Mouse (Mus musculus): ENCODE results near the gene Tns1. TPM values are rescaled to one million over a fixed set of nuclear protein-coding genes. Genes with fewer than 3 reads are reported as not detected.

Gene Tns1
- polyA plus RNA-seq, 3 experiments from 2014 or later: 9.1 to 16.3 (median 15.5) TPM

DNA sequence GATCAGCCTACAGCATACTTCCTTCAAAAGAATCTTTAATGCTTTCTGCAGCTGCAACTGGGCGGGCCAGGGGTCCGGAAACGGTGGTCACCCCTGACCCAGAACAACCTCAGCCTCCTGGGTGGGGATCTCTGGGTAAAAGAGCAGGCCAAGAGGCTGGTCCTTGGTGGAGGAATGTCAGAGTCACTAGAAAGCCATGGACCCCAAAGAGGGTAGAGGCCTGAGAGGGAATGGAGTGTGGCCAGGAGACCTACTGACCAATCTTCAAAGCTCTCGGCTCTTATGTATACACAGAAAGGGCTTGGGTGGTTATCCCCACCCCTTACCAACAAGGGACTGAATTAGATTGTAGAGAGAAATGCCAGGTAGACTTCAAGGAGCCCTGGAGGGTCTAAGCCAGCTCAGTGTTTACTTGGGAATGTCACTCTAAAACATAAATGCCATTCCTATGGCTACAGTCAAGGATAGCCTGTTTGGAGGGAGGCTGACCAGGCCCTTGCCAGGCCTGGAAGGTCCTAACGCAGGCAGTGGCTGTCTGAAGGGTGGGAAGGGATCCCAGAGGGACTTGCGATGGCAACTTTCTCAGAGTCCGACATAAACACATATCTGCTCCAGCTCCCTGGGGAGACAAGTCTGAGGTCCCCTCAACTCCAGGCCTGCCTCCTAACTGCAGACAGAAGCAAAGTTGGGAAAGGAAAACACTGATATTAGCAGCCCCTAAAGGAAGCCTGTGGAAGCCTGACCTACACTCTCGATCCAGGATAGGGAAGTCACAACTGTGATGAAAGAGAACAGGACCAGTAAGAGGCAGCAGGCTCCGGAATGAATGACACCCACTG is 92.3 kb downstream of the Tns1 start:
- ATAC-seq: no peak

GRCm38 (mm10) chr1:74030901-74031360 is 93.3 kb downstream of the Tns1 start:
- no peak for ATAC-seq

DNA sequence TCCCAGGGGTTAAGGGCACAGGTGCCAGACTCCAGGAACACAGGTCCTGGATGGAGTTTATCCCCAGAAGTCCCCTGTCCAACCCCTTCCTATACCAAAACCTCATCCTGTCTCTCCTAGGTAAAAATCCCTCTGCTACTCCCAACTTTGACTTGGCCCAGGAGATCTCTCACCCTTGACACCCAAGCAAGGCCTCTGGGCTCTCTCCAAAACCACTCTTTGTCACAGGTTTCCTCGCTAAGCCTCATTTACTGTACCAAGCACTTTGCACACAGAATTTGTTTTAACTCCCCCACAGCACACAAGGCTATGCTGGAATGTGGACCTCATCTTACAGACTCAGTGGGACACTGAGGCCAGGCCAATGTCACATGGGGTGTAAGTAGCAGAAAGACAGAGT is 94.0 kb downstream of the Tns1 start:
- no peak for ATAC-seq

DNA sequence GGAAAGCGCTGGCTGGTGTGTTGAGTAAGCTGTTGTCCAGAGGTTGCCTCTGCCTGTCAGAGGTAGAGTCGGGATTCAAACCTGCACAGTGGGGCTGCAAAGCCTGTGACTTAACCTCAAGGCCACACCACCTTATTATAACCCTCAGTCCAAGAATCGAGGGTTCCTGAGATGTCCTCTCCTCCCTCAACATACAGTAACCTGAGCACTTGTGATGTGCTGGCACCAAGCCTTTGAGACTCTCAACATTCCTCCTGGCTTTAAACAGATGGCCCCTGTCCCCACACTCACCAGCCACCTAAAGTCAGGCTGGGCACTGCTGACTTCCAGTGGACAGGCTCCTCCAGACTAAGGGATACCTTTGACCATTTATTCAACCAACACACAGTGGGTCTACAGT is 94.6 kb downstream of the Tns1 start:
- ATAC-seq: no peak

DNA sequence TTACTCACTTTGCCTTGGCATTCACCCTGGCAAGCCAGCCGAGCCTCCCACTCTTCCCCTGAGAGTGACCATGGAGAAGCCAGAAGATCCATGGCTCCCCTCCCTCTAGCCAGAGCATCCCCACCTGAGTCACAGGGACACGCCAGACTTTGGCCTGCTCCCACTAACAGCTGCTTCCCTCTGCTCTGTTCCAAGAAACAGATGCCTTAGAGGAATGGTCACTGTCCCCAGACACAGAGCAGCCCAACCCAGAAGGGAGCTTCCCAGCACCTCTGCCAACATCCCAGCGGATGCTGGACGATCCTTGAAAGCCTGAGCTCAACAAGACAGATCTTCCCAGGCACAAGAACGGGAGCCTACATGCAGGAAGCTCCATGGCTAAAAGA is 95.4 kb downstream of the Tns1 start:
- no peak for ATAC-seq

GRCm38 (mm10) chr1:74028118-74028880 is 96.0 kb downstream of the Tns1 start:
- ATAC-seq: no peak

DNA sequence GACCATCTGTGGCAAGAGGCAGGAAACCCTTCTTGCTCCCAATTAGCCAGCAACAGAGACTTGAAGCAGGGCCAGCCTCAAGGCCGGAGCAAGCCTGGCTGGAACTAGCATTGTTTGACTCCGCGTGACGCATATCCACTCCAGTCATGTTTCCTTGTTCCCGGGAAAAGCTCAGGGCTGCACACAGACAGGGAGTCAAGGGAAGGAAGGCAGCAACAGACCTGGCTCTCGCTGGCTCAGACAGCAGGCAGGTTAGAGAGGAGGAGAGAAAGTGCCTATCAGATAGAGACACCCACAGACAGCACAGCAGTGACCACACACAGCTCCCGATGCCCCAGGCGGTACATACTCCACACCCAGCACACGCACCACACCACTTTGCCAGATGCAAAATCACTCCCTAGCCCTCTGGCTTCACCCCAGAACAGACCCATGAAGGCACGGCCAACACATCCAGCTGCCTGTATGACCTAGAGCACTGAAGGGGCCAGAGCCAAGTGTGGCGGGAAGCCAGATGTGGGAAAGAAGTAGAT is 96.6 kb downstream of the Tns1 start:
- ATAC-seq: no peak

DNA sequence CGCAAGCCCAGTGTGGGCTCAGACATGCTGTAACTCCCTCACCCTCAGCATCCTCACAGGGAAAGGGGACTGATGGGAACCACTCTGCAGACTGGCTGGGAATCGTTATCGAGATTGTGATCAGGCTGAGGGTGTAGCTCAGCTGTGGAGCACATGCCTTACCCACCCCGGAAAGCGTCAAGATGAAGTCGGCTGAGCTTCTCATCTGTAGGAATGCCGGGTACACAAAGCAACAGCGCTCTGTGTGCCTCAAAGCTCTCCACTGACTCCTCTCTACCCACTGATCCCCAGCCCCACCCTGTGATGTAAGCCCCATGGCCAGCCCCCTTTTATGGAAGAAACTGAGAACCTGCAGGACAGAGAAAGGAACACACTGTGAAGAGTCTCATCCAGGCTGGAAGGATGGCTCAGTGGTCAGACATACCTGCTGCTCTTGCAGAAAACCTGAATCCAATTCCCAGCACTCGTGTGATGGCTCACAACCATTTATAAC is 97.5 kb downstream of the Tns1 start:
- no peak for ATAC-seq

DNA sequence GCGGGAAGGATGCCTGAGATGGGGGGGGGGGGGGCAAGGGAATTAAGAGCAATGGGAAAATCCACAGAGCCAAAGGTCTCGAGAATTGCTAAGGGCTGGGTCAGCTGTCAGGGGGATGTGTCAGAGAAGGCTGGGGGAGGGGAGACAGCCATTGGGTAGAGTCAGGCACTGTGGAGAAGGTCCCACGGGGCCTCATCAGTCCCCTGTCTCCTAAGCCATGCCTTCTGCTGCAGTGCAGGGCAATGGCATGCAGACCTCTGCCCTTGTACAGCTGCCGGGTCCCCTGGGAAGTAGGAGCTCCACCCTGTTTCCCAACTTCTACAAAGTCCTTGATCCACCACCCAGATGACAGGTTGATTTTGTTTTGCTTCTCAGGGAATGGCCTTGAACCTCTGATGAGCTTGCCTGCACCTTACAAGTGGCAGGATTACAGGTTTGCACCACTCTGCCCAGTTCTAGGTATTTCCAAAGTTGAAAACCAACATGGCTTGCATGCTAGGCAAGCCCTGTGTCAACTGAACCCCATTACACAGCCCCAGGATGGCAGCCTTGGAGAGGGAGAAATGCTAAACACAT is 98.5 kb downstream of the Tns1 start:
- ATAC-seq: no peak

GRCm38 (mm10) chr1:74025227-74025626 is 99.0 kb downstream of the Tns1 start:
- ATAC-seq: no peak

DNA sequence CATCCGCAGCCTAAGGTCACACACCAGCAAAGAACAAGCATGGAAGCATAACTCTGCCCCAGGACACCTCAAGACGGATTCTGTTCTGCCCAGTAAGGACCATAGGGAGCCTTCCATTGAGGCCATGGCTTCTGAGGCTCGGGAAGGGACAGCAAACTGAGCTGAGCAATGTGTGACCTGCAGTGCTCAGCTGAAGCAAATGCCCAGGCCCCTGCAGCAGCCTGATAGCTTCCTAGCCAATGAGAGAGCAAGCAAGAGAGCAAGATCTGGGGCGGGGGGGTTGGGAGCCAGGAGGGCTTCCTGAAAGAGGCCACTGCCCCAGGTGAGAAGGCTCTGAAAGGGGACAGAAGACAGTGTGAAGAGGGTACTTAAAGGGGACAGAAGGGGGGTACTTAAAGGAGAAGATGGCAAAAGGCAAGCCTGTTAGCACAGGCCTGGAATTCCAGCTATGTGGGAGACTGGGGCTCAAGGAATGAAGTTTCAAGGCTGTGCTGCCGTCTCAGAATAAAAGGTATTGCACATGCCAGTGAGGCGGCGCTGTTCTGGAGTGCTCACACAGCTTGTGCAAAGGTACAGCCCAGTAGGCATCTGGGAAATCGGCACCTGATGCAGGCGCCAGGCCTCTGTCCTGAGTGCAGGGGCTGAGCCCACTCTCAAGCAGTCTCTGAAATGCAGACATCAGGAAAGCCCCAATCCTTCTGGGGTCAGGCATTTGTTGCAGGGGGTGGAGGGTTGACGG is 99.6 kb downstream of the Tns1 start:
- no peak for ATAC-seq

- ATAC-seq: no peak
Measured at GRCm38 (mm10) chr1:74022998-74023397, 101.3 kb downstream of the Tns1 start.

GRCm38 (mm10) chr1:74022536-74022935 is 101.7 kb downstream of the Tns1 start:
- ATAC-seq: no peak

- ATAC-seq: no peak
Measured at GRCm38 (mm10) chr1:74020235-74020634, 104.0 kb downstream of the Tns1 start.

- ATAC-seq: no peak
Measured at GRCm38 (mm10) chr1:74017399-74018172, 106.7 kb downstream of the Tns1 start.

DNA sequence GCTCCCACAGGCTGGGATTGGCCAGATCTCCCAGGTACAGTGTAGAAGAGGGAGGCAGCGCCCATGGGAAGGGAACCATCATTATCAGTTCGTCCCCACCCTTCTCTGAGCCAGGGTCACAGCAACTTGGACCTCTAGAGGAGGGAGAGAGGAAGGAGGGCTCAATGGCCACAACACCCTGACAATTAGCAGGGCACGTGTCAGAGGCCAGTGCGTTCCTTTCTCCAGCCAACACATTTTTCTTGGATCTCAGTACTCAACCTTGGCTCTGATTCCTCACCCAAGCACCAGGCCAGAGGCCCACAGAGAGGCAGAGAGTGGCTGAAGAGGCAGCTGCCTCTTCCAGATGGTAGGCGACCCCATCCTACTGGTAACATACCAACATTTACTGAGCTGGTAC is 107.6 kb downstream of the Tns1 start:
- no peak for ATAC-seq

DNA sequence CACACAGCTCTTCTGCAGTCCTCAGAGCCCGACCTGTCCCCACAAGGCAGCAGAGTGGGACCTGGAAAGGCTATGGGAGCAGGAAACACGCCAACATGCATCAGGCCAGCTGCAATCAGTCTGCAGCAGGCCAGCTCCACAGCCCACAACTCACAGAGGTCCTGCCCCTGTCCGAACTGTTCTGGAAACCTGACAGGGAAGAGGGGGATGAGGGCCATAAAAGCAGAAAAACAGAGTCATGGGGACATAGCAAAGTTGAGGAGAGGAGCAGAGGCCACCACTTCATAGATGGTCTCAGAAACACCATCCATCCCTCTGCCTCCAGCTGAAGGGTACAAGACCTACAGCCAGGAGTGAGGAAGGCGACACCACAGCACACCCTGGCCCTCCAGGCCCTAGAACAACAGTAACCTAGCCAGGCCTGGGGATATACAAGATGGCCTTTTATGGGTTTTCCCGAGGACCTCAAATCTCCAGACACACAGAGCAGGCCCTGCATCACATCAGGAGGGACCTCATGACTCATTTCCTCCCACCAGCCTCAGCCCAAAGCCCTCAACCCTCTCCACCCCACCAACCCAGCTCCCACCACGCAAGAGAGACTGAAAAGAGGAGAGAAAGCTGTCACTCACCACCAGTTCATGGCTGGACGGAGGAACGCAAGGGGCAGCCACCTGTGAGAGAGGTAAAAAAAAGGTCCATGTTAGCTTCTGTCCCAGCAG is 108.6 kb downstream of the Tns1 start:
- no peak for ATAC-seq

- no peak for ATAC-seq
Measured at GRCm38 (mm10) chr1:74014538-74015327, 109.5 kb downstream of the Tns1 start.

DNA sequence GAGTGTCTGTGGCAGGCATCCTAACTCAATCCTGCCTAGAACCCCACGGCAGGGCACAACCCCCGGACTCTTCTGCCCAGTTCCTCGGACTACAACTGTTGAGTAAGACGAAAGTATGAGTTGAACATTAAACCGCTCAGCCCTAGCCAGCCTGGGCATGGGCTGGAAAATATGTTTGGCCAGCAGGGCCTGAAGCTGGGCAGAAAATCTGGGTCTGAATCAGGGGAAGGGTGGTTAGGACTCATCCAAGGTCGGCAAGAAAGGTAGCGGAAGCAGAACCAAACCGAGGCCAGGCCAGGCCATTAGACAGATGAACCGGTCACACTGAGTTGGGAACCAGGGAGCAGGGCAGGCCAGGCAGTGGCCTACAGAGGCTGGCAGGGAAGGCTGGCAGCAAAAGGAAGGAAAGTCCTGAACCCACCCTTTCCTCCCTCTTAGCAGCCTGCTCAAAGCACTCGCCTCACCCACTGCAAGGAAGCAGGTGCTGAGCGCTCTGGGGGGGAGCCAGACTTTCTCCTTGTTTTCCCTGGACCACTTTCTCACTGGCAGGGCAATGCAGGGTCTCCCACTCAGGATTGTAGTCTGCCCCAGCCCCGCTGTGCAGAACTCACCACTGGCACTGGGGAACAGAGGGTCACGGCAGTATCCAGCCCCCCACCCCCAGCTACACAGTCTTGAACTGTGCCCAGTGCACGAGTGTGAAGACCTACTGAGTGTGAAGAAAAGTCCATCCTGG is 110.8 kb downstream of the Tns1 start:
- ATAC-seq: no peak
